In the genomic region with DNA sequence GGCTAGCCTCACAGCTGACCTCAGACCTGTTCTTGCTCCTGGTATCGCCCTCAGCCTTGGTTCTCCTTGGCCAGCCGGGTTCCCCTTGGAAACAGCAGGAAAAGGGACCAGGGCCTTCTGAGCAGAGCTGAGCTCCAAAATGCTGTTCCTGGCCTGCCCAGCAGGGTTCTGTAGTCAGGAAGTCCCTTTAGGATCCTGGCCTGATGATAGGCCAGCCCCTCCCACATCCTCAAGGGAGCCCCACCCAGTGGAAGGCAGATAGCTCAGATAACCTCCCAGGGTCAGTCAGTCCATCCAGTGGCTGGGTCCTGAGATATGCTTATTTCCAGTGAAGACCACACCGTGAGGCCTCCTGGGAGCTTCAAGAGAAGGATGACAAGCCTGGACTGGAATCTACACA, we compare ENCODE assay signal across 8 mouse cellular contexts. TPM values are rescaled to one million over a fixed set of nuclear protein-coding genes. Genes with fewer than 3 reads are reported as not detected.
DNase-seq lines count a peak whose midpoint lies in the region; ATAC-seq and TF ChIP-seq lines count a peak whose summit lies in the region.

No protein-coding gene starts in this region.

- H3K9ac ChIP-seq in intestine, postnatal 0 days (ENCODE audit: low read depth, low read length) = no peak overlapping the region

- H3K4me1 ChIP-seq in intestine, postnatal 0 days (replicated peaks; ENCODE audit: control insufficient read depth, insufficient read depth, low read length) = no peaks in the 10 kb centered on the region

- 61% methylated on average over 3 of the region's 3 CpGs for WGBS in intestine, postnatal 0 days

- no peaks in the 10 kb centered on the region for H3K27me3 ChIP-seq in intestine, postnatal 0 days (replicated peaks; ENCODE audit: control insufficient read depth, insufficient read depth, low read length)

- H3K36me3 ChIP-seq in intestine, postnatal 0 days (ENCODE audit: control insufficient read depth, insufficient read depth) = no peaks in the 10 kb centered on the region

- H3K9me3 ChIP-seq in intestine, postnatal 0 days (ENCODE audit: control insufficient read depth) = no peaks in the 10 kb centered on the region

- no peak overlapping the region for H3K4me3 ChIP-seq in intestine, postnatal 0 days (ENCODE audit: low read depth, low read length)

- no peak overlapping the region for H3K4me2 ChIP-seq in intestine, postnatal 0 days (replicated peaks; ENCODE audit: low read depth)

- peak; percentile 53; the same call in 1 of the 2 replicates for TF ChIP-seq CTCF in intestine, postnatal 0 days (IDR thresholded peaks at IDR 0.05; ENCODE audit: low read depth)

- no peak; the same call in 1 of the 2 replicates for ATAC-seq in intestine, postnatal 0 days

- H3K27ac ChIP-seq in intestine, postnatal 0 days (ENCODE audit: low read depth, low read length) = no peak overlapping the region

- peak; percentile 39 to 65 for DNase-seq in spleen, postnatal 4 days (ENCODE audit: low spot score in 2 of 2)
- no peak for DNase-seq in spleen, adult 12 weeks (ENCODE audit: low spot score)
- peak; percentile 24 for DNase-seq in embryo, embryonic 11 days
- peak; percentile 85 for DNase-seq in lung, postnatal 36 days
- DNase-seq in frontal cortex, postnatal 25 days (ENCODE audit: low spot score in 2 of 2) = no peak
- DNase-seq in layer of hippocampus, adult 9-10 months (ENCODE audit: low spot score) = no peak
- no peak for DNase-seq in right cerebral cortex, postnatal 25 days

RNA-seq across cellular contexts. Expression of a gene that starts 45.7 kb away (rescaled TPM):
- polyA plus RNA-seq in intestine, postnatal 0 days (2015; fragmentation: Nextera tagmentation; extraction: Ambion mirVana) = 2.8 and 2.9 TPM in 2 replicates

Comparison
In these comparisons a context has a peak if more than half of its experiments do, and no peak if none do; other contexts are left out.
1. DNase-seq: peak in spleen, postnatal 4 days (2 of 2), embryo, embryonic 11 days (single experiment) and lung, postnatal 36 days (single experiment); none in spleen, adult 12 weeks (single experiment), frontal cortex, postnatal 25 days (0 of 2), layer of hippocampus, adult 9-10 months (single experiment) and right cerebral cortex, postnatal 25 days (single experiment).